Mouse (Mus musculus) megakaryocyte, embryonic 14.5 days (primary cell): Measurements from ENCODE around the gene Yeats2.

Experiments used
- FLI1 ChIP-seq: IDR thresholded peaks from 2 replicates; pipeline ENCODE4 v1.6.1; 2012; ENCODE audit warnings: low read length, inconsistent platforms, mixed read lengths
- GATA1 ChIP-seq: IDR thresholded peaks from 3 replicates; pipeline ENCODE4 v1.6.1; 2012; ENCODE audit warnings: mixed read lengths, low read length, inconsistent platforms, borderline replicate concordance

DNA sequence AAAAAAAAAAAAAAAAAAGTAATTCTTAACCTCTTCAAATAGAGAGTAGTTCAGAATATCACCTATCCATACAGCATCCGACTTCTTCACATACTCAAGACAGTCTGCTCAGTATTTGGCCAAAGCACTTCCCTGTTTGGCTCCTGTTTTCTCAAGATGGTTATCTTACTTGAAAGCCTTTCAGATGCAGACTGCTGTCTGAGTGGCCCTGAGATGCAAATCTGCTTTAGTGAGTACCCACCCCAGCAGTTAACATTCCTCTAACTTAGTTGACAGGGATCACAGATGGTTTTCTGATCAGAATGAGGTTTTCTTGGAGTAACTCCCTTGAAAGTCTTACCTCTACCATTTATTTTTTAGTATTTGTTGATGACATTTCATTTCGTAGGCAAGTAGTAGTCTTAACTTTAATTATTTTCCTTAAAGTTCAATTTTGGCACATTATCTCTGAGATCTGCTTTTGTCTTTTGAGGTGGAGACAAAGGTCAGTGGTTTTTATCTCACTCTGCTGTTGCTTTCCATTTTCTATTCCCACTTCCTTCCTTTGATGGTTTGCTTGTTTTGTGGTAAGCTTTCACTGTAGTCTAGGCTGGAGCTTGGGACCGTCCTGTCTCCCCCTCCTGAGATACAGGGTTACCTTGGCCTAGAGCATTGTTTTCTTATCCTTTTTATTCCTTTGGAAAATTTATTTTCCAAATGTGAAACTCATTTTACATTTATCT, 50.5 kb downstream of the Yeats2 start:
- TF ChIP-seq GATA1 (no peak), FLI1 (no peak)
